Mouse (Mus musculus): Measurements from ENCODE around the gene Mob3a.

Gene Mob3a

GRCm38 (mm10) chr10:80693401-80694045 lies 8.3 kb downstream of the Mob3a start:
- peak; percentile 33 for DNase-seq (ENCODE audit: low read depth, low spot score)
- no peaks in the 10 kb centered on the region for H3K27me3 ChIP-seq (ENCODE audit: control insufficient read depth, insufficient read depth, low read length, poor library complexity, severe bottlenecking)
- peaks cover 14% of the 10 kb centered on the region for H3K36me3 ChIP-seq (ENCODE audit: control insufficient read depth, insufficient read depth, low read length, poor library complexity, severe bottlenecking)

GRCm38 (mm10) chr10:80692249-80693165 lies 9.3 kb downstream of the Mob3a start:
- H3K27me3 ChIP-seq (ENCODE audit: control insufficient read depth, insufficient read depth, low read length, poor library complexity, severe bottlenecking), result no peaks in the 10 kb centered on the region
- peak; percentile 77 for DNase-seq (ENCODE audit: low read depth, low spot score)
- H3K36me3 ChIP-seq (ENCODE audit: control insufficient read depth, insufficient read depth, low read length, poor library complexity, severe bottlenecking), result peaks cover 15% of the 10 kb centered on the region

- DNase-seq (ENCODE audit: low read depth, low spot score), result peak; percentile 85
- Histone ChIP-seq H3K27me3 (ENCODE audit: control insufficient read depth, insufficient read depth, low read length, poor library complexity, severe bottlenecking) (no peaks in the 10 kb centered on the region), H3K36me3 (ENCODE audit: control insufficient read depth, insufficient read depth, low read length, poor library complexity, severe bottlenecking) (peaks cover 32% of the 10 kb centered on the region)
Observed at GRCm38 (mm10) chr10:80687850-80688249, 13.9 kb downstream of the Mob3a start.

GRCm38 (mm10) chr10:80686617-80687016 lies 15.2 kb downstream of the Mob3a start:
- DNase-seq (ENCODE audit: low read depth, low spot score), result no peak
- no peaks in the 10 kb centered on the region for H3K27me3 ChIP-seq (ENCODE audit: control insufficient read depth, insufficient read depth, low read length, poor library complexity, severe bottlenecking)
- H3K36me3 ChIP-seq (ENCODE audit: control insufficient read depth, insufficient read depth, low read length, poor library complexity, severe bottlenecking), result peaks cover 32% of the 10 kb centered on the region

- DNase-seq (ENCODE audit: low read depth, low spot score), result no peak
- Histone ChIP-seq H3K27me3 (ENCODE audit: control insufficient read depth, insufficient read depth, low read length, poor library complexity, severe bottlenecking) (no peaks in the 10 kb centered on the region), H3K36me3 (ENCODE audit: control insufficient read depth, insufficient read depth, low read length, poor library complexity, severe bottlenecking) (peaks cover 27% of the 10 kb centered on the region)
Observed at GRCm38 (mm10) chr10:80684984-80685383, 16.8 kb downstream of the Mob3a start.

GRCm38 (mm10) chr10:80684214-80684613 lies 17.6 kb downstream of the Mob3a start:
- H3K27me3 ChIP-seq (ENCODE audit: control insufficient read depth, insufficient read depth, low read length, poor library complexity, severe bottlenecking), result no peaks in the 10 kb centered on the region
- H3K36me3 ChIP-seq (ENCODE audit: control insufficient read depth, insufficient read depth, low read length, poor library complexity, severe bottlenecking), result peaks cover 21% of the 10 kb centered on the region
- DNase-seq (ENCODE audit: low read depth, low spot score), result peak; percentile 90

- peaks cover 20% of the 10 kb centered on the region for H3K36me3 ChIP-seq (ENCODE audit: control insufficient read depth, insufficient read depth, low read length, poor library complexity, severe bottlenecking)
- DNase-seq (ENCODE audit: low read depth, low spot score), result no peak
- H3K27me3 ChIP-seq (ENCODE audit: control insufficient read depth, insufficient read depth, low read length, poor library complexity, severe bottlenecking), result no peaks in the 10 kb centered on the region
Observed at GRCm38 (mm10) chr10:80683647-80684046, 18.1 kb downstream of the Mob3a start.

GRCm38 (mm10) chr10:80682003-80682402 lies 19.8 kb downstream of the Mob3a start:
- Histone ChIP-seq H3K27me3 (ENCODE audit: control insufficient read depth, insufficient read depth, low read length, poor library complexity, severe bottlenecking) (no peaks in the 10 kb centered on the region), H3K36me3 (ENCODE audit: control insufficient read depth, insufficient read depth, low read length, poor library complexity, severe bottlenecking) (peaks cover 15% of the 10 kb centered on the region)
- DNase-seq (ENCODE audit: low read depth, low spot score), result peak; percentile 88

GRCm38 (mm10) chr10:80680260-80680696 lies 21.5 kb downstream of the Mob3a start:
- no peak for DNase-seq (ENCODE audit: low read depth, low spot score)

GRCm38 (mm10) chr10:80679556-80680259 lies 22.1 kb downstream of the Mob3a start:
- no peaks in the 10 kb centered on the region for H3K36me3 ChIP-seq (ENCODE audit: control insufficient read depth, insufficient read depth, low read length, poor library complexity, severe bottlenecking)
- no peaks in the 10 kb centered on the region for H3K27me3 ChIP-seq (ENCODE audit: control insufficient read depth, insufficient read depth, low read length, poor library complexity, severe bottlenecking)
- no peak for DNase-seq (ENCODE audit: low read depth, low spot score)

More at GRCm38 (mm10) chr10:80680260-80680696, 21.5 kb downstream of the Mob3a start:
- Histone ChIP-seq H3K27me3 (ENCODE audit: control insufficient read depth, insufficient read depth, low read length, poor library complexity, severe bottlenecking) (no peaks in the 10 kb centered on the region), H3K36me3 (ENCODE audit: control insufficient read depth, insufficient read depth, low read length, poor library complexity, severe bottlenecking) (peaks cover 1% of the 10 kb centered on the region; the same call in 1 of the 2 replicates)

GRCm38 (mm10) chr10:80678601-80679377 lies 23.0 kb downstream of the Mob3a start:
- H3K36me3 ChIP-seq (ENCODE audit: control insufficient read depth, insufficient read depth, low read length, poor library complexity, severe bottlenecking), result no peaks in the 10 kb centered on the region
- H3K27me3 ChIP-seq (ENCODE audit: control insufficient read depth, insufficient read depth, low read length, poor library complexity, severe bottlenecking), result no peaks in the 10 kb centered on the region
- DNase-seq (ENCODE audit: low read depth, low spot score), result peak; percentile 55

GRCm38 (mm10) chr10:80677942-80678436 lies 23.8 kb downstream of the Mob3a start, which contains the start of gene Mknk2:
Gene Mknk2, minus strand, starts transcription at chr10:80678112.
- Histone ChIP-seq H3K36me3 (ENCODE audit: control insufficient read depth, insufficient read depth, low read length, poor library complexity, severe bottlenecking) (peaks cover 2% of the 10 kb centered on the region; the same call in 1 of the 2 replicates), H3K27me3 (ENCODE audit: control insufficient read depth, insufficient read depth, low read length, poor library complexity, severe bottlenecking) (no peaks in the 10 kb centered on the region)
- DNase-seq (ENCODE audit: low read depth, low spot score), result peak; percentile 74

GRCm38 (mm10) chr10:80677128-80677875 lies 24.5 kb downstream of the Mob3a start:
- Histone ChIP-seq H3K36me3 (ENCODE audit: control insufficient read depth, insufficient read depth, low read length, poor library complexity, severe bottlenecking) (peaks cover 3% of the 10 kb centered on the region; the same call in 1 of the 2 replicates), H3K27me3 (ENCODE audit: control insufficient read depth, insufficient read depth, low read length, poor library complexity, severe bottlenecking) (no peaks in the 10 kb centered on the region)
- peak; percentile 62 for DNase-seq (ENCODE audit: low read depth, low spot score)

Data from splenic B cell, adult 2 months (primary cell).